Mouse (Mus musculus): Measurements from ENCODE around the gene Akap1. TPM values are rescaled to one million over a fixed set of nuclear protein-coding genes. Genes with fewer than 3 reads are reported as not detected.
A peak's percentile ranks its signal among the peaks of the same experiment; 100 is the strongest.

Gene Akap1
- polyA plus RNA-seq, 1 experiment from 2014 or later: 17.7 TPM

- 0 out of 2 replicates have a peak overlapping the region, but pooled peaks have one; percentile 41 for H3K27ac ChIP-seq
- 88% methylated on average over 14 of the region's 14 CpGs for WGBS
- 0 out of 2 replicates have a peak, but pooled peaks cover 4% of the 10 kb centered on the region for H3K4me1 ChIP-seq (replicated peaks)
- no peak overlapping the region for H3K4me3 ChIP-seq
- DNase-seq (ENCODE audit: low spot score): no peak
- no peaks in the 10 kb centered on the region for H3K27me3 ChIP-seq (ENCODE audit: insufficient read depth, poor library complexity, severe bottlenecking)
- H3K9me3 ChIP-seq: no peaks in the 10 kb centered on the region
- H3K36me3 ChIP-seq: peaks cover 96% of the 10 kb centered on the region
These were observed 30.3 kb downstream of the Akap1 start for GRCm38 (mm10) chr11:88834134-88834533.

GRCm38 (mm10) chr11:88833099-88833498 lies 31.3 kb downstream of the Akap1 start:
- 89% methylated on average over 4 of the region's 4 CpGs for WGBS
- H3K36me3 ChIP-seq: peaks cover 86% of the 10 kb centered on the region

GRCm38 (mm10) chr11:88830257-88830804 lies 34.1 kb downstream of the Akap1 start:
- H3K4me3 ChIP-seq: no peak overlapping the region
- peaks cover 58% of the 10 kb centered on the region for H3K36me3 ChIP-seq
- no peaks in the 10 kb centered on the region for H3K27me3 ChIP-seq (ENCODE audit: insufficient read depth, poor library complexity, severe bottlenecking)
- peak; percentile 44 for DNase-seq (ENCODE audit: low spot score)
- H3K4me1 ChIP-seq (replicated peaks): peaks cover 11% of the 10 kb centered on the region
- no peak overlapping the region for H3K27ac ChIP-seq
- WGBS: 96% methylated on average over 2 of the region's 2 CpGs
- H3K9me3 ChIP-seq: no peaks in the 10 kb centered on the region

More at GRCm38 (mm10) chr11:88833099-88833498, 31.3 kb downstream of the Akap1 start:
- no peak for DNase-seq (ENCODE audit: low spot score)
- H3K27me3 ChIP-seq (ENCODE audit: insufficient read depth, poor library complexity, severe bottlenecking): no peaks in the 10 kb centered on the region
- H3K4me3 ChIP-seq: no peak overlapping the region
- 0 out of 2 replicates have a peak, but pooled peaks cover 4% of the 10 kb centered on the region for H3K4me1 ChIP-seq (replicated peaks)
- H3K27ac ChIP-seq: peak overlapping the region; percentile 23; the same call in 1 of the 2 replicates
- no peaks in the 10 kb centered on the region for H3K9me3 ChIP-seq

GRCm38 (mm10) chr11:88828528-88828927 lies 35.9 kb downstream of the Akap1 start:
- H3K4me3 ChIP-seq: no peak overlapping the region
- DNase-seq (ENCODE audit: low spot score): no peak
- H3K4me1 ChIP-seq (replicated peaks): peaks cover 11% of the 10 kb centered on the region
- no peak overlapping the region for H3K27ac ChIP-seq
- no peaks in the 10 kb centered on the region for H3K27me3 ChIP-seq (ENCODE audit: insufficient read depth, poor library complexity, severe bottlenecking)
- H3K9me3 ChIP-seq: no peaks in the 10 kb centered on the region
- H3K36me3 ChIP-seq: peaks cover 40% of the 10 kb centered on the region

- Histone ChIP-seq H3K4me3 (no peak overlapping the region), H3K4me1 (replicated peaks) (peaks cover 27% of the 10 kb centered on the region), H3K36me3 (peaks cover 15% of the 10 kb centered on the region), H3K27me3 (ENCODE audit: insufficient read depth, poor library complexity, severe bottlenecking) (peaks cover 13% of the 10 kb centered on the region), H3K27ac (0 out of 2 replicates have a peak overlapping the region, but pooled peaks have one; percentile 10), H3K9me3 (no peaks in the 10 kb centered on the region)
- no peak for DNase-seq (ENCODE audit: low spot score)
- WGBS: 55% methylated on average over 7 of the region's 7 CpGs
These were observed 38.5 kb downstream of the Akap1 start for GRCm38 (mm10) chr11:88825909-88826308.

- H3K36me3 ChIP-seq: no peaks in the 10 kb centered on the region
- peaks cover 13% of the 10 kb centered on the region for H3K27me3 ChIP-seq (ENCODE audit: insufficient read depth, poor library complexity, severe bottlenecking)
- WGBS: 4% methylated on average over 7 of the region's 7 CpGs
- peak overlapping the region; percentile 44 for H3K4me3 ChIP-seq
- peak; percentile 82 for DNase-seq (ENCODE audit: low spot score)
- no peaks in the 10 kb centered on the region for H3K9me3 ChIP-seq
- peaks cover 43% of the 10 kb centered on the region for H3K4me1 ChIP-seq (replicated peaks)
- H3K27ac ChIP-seq: peak overlapping the region; percentile 82
These were observed 41.4 kb downstream of the Akap1 start for GRCm38 (mm10) chr11:88822991-88823390.

- Histone ChIP-seq H3K9me3 (no peaks in the 10 kb centered on the region), H3K27ac (peak overlapping the region; percentile 82), H3K4me1 (replicated peaks) (peaks cover 47% of the 10 kb centered on the region), H3K27me3 (ENCODE audit: insufficient read depth, poor library complexity, severe bottlenecking) (peaks cover 13% of the 10 kb centered on the region), H3K4me3 (peak overlapping the region; percentile 44), H3K36me3 (no peaks in the 10 kb centered on the region)
- no peak for DNase-seq (ENCODE audit: low spot score)
- 24% methylated on average over 5 of the region's 5 CpGs for WGBS
These were observed 41.9 kb downstream of the Akap1 start for GRCm38 (mm10) chr11:88822526-88822925.

GRCm38 (mm10) chr11:88820742-88821576 lies 43.4 kb downstream of the Akap1 start:
- WGBS: 8% methylated on average over 24 of the region's 24 CpGs
- peak overlapping the region; percentile 87 for H3K27ac ChIP-seq
- DNase-seq (ENCODE audit: low spot score): peak; percentile 55
- peaks cover 48% of the 10 kb centered on the region for H3K4me1 ChIP-seq (replicated peaks)
- peak overlapping the region; percentile 32 for H3K4me3 ChIP-seq
- no peaks in the 10 kb centered on the region for H3K36me3 ChIP-seq
- H3K9me3 ChIP-seq: no peaks in the 10 kb centered on the region
- peaks cover 13% of the 10 kb centered on the region for H3K27me3 ChIP-seq (ENCODE audit: insufficient read depth, poor library complexity, severe bottlenecking)

GRCm38 (mm10) chr11:88820253-88820652 lies 44.1 kb downstream of the Akap1 start:
- H3K4me3 ChIP-seq: peak overlapping the region; percentile 32
- 13% methylated on average over 6 of the region's 6 CpGs for WGBS
- DNase-seq (ENCODE audit: low spot score): no peak

GRCm38 (mm10) chr11:88817061-88817460 lies 47.3 kb downstream of the Akap1 start:
- no peaks in the 10 kb centered on the region for H3K9me3 ChIP-seq
- H3K4me3 ChIP-seq: no peak overlapping the region
- H3K36me3 ChIP-seq: no peaks in the 10 kb centered on the region
- 0 out of 2 replicates have a peak overlapping the region, but pooled peaks have one; percentile 29 for H3K27ac ChIP-seq
- WGBS: 80% methylated on average over 5 of the region's 5 CpGs
- no peak for DNase-seq (ENCODE audit: low spot score)
- peaks cover 48% of the 10 kb centered on the region for H3K4me1 ChIP-seq (replicated peaks)
- H3K27me3 ChIP-seq (ENCODE audit: insufficient read depth, poor library complexity, severe bottlenecking): peaks cover 10% of the 10 kb centered on the region

More at GRCm38 (mm10) chr11:88820253-88820652, 44.1 kb downstream of the Akap1 start:
- H3K27ac ChIP-seq: peak overlapping the region; percentile 87
- peaks cover 13% of the 10 kb centered on the region for H3K27me3 ChIP-seq (ENCODE audit: insufficient read depth, poor library complexity, severe bottlenecking)
- no peaks in the 10 kb centered on the region for H3K36me3 ChIP-seq
- H3K4me1 ChIP-seq (replicated peaks): peaks cover 48% of the 10 kb centered on the region
- no peaks in the 10 kb centered on the region for H3K9me3 ChIP-seq

- peaks cover 17% of the 10 kb centered on the region for H3K4me1 ChIP-seq (replicated peaks)
- no peaks in the 10 kb centered on the region for H3K9me3 ChIP-seq
- H3K4me3 ChIP-seq: no peak overlapping the region
- no peaks in the 10 kb centered on the region for H3K36me3 ChIP-seq
- no peak for DNase-seq (ENCODE audit: low spot score)
- WGBS: 69% methylated on average over 31 of the region's 31 CpGs
- no peaks in the 10 kb centered on the region for H3K27me3 ChIP-seq (ENCODE audit: insufficient read depth, poor library complexity, severe bottlenecking)
- peak overlapping the region; percentile 57 for H3K27ac ChIP-seq
These were observed 61.0 kb downstream of the Akap1 start for GRCm38 (mm10) chr11:88803231-88804010.

- no peak overlapping the region for H3K4me3 ChIP-seq
- 93% methylated on average over 8 of the region's 8 CpGs for WGBS
- no peak overlapping the region for H3K27ac ChIP-seq
- 0 out of 2 replicates have a peak, but pooled peaks cover 2% of the 10 kb centered on the region for H3K4me1 ChIP-seq (replicated peaks)
- H3K27me3 ChIP-seq (ENCODE audit: insufficient read depth, poor library complexity, severe bottlenecking): no peaks in the 10 kb centered on the region
- H3K36me3 ChIP-seq: no peaks in the 10 kb centered on the region
- no peak for DNase-seq (ENCODE audit: low spot score)
- H3K9me3 ChIP-seq: no peaks in the 10 kb centered on the region
These were observed 68.2 kb downstream of the Akap1 start for GRCm38 (mm10) chr11:88796207-88796606.
